10 mouse cellular contexts compared by ENCODE assay signal in genomic region chr10:19518763-19519162, GRCm38 (mm10).
DNase-seq lines count a peak whose midpoint lies in the region; ATAC-seq and TF ChIP-seq lines count a peak whose summit lies in the region.
"Had no signal": no experiment of that assay in that cellular context is flagged by ENCODE, and none has a peak within 500 bp of the region (broad histone marks: within the 10 kb centered on the region; RNA-seq: fewer than 3 reads in every experiment).

No protein-coding gene starts in this region.

- WGBS in embryonic facial prominence, embryonic 11.5 days: 9% methylated on average over 6 of the region's 6 CpGs
- WGBS in embryonic facial prominence, embryonic 10.5 days: 10% methylated on average over 6 of the region's 6 CpGs
- 10% methylated on average over 6 of the region's 6 CpGs for whole genome bisulfite sequencing in liver, postnatal 0 days (ENCODE audit: insufficient replicate concordance)

- DNase-seq in embryonic facial prominence, embryonic 11.5 days (ENCODE audit: low spot score): peak; percentile 73
- no peak for DNase-seq in embryonic facial prominence, embryonic 10.5 days (ENCODE audit: low spot score)
- no peak for DNase-seq in liver, postnatal 0 days
- no peak for DNase-seq in liver
- peak; percentile 28 for DNase-seq in T-cell, adult 2 months (ENCODE audit: low spot score)
- DNase-seq in naive thymus-derived CD4-positive, alpha-beta T cell, adult 2 months (ENCODE audit: low read depth): peak; percentile 84
- DNase-seq in testis, postnatal 10 days (ENCODE audit: low spot score): no peak
- DNase-seq in layer of hippocampus, adult 9-11 months: no peak

- H3K4me3 ChIP-seq in embryonic facial prominence, embryonic 11.5 days (ENCODE audit: low read depth, low read length): no peak overlapping the region
- no peak overlapping the region for H3K4me3 ChIP-seq in embryonic facial prominence, embryonic 10.5 days
- no peak overlapping the region for H3K4me3 ChIP-seq in liver, postnatal 0 days (ENCODE audit: low read depth, low read length)
- H3K4me3 ChIP-seq: embryonic facial prominence, embryonic 15.5 days; limb, embryonic 13.5 days had no signal

- no peak overlapping the region for H3K4me2 ChIP-seq in embryonic facial prominence, embryonic 11.5 days (ENCODE audit: low read depth, low read length)
- H3K4me2 ChIP-seq in liver, postnatal 0 days (ENCODE audit: low read depth, low read length): no peak overlapping the region
- H3K4me2 ChIP-seq: embryonic facial prominence, embryonic 15.5 days; limb, embryonic 13.5 days had no signal

- H3K27me3 ChIP-seq in embryonic facial prominence, embryonic 11.5 days (ENCODE audit: control insufficient read depth, insufficient read depth, low read length): no peaks in the 10 kb centered on the region
- no peaks in the 10 kb centered on the region for H3K27me3 ChIP-seq in embryonic facial prominence, embryonic 10.5 days (replicated peaks; ENCODE audit: low read depth, poor library complexity, severe bottlenecking)
- H3K27me3 ChIP-seq in liver, postnatal 0 days (ENCODE audit: insufficient read depth, low read length): no peaks in the 10 kb centered on the region
- H3K27me3 ChIP-seq: embryonic facial prominence, embryonic 15.5 days; limb, embryonic 13.5 days had no signal

- TF ChIP-seq EP300 in liver, postnatal 0 days (IDR thresholded peaks at IDR 0.05; ENCODE audit: low read depth): no peak

- H3K36me3 ChIP-seq in embryonic facial prominence, embryonic 11.5 days (replicated peaks; ENCODE audit: control insufficient read depth, insufficient read depth, low read depth, low read length): no peaks in the 10 kb centered on the region
- H3K36me3 ChIP-seq in embryonic facial prominence, embryonic 10.5 days (replicated peaks): no peaks in the 10 kb centered on the region
- H3K36me3 ChIP-seq in liver, postnatal 0 days (replicated peaks; ENCODE audit: insufficient read depth, low read length): no peaks in the 10 kb centered on the region
- H3K36me3 ChIP-seq: embryonic facial prominence, embryonic 15.5 days; limb, embryonic 13.5 days had no signal

- H3K9ac ChIP-seq in embryonic facial prominence, embryonic 11.5 days (replicated peaks; ENCODE audit: low read length): no peak overlapping the region
- no peak overlapping the region for H3K9ac ChIP-seq in liver, postnatal 0 days (replicated peaks)
- H3K9ac ChIP-seq: embryonic facial prominence, embryonic 15.5 days; limb, embryonic 13.5 days had no signal

- H3K9me3 ChIP-seq in embryonic facial prominence, embryonic 11.5 days (replicated peaks; ENCODE audit: control insufficient read depth, low read length): no peaks in the 10 kb centered on the region
- no peaks in the 10 kb centered on the region for H3K9me3 ChIP-seq in embryonic facial prominence, embryonic 10.5 days
- H3K9me3 ChIP-seq in liver, postnatal 0 days (ENCODE audit: low read length): 0 out of 2 replicates have a peak, but pooled peaks cover 3% of the 10 kb centered on the region
- H3K9me3 ChIP-seq: embryonic facial prominence, embryonic 15.5 days; limb, embryonic 13.5 days had no signal

- no peak for ATAC-seq in embryonic facial prominence, embryonic 11.5 days (replicated peaks; ENCODE audit: insufficient number of reproducible peaks, low FRiP score, low TSS enrichment, low read depth)
- no peak for ATAC-seq in liver, postnatal 0 days

- no peak overlapping the region for H3K27ac ChIP-seq in embryonic facial prominence, embryonic 11.5 days (replicated peaks; ENCODE audit: low read depth, low read length)
- no peak overlapping the region for H3K27ac ChIP-seq in embryonic facial prominence, embryonic 10.5 days (replicated peaks)
- H3K27ac ChIP-seq in liver, postnatal 0 days (ENCODE audit: low read depth): no peak overlapping the region
- H3K27ac ChIP-seq: embryonic facial prominence, embryonic 15.5 days; limb, embryonic 13.5 days had no signal

- peak; percentile 84 for TF ChIP-seq CTCF in liver, postnatal 0 days (IDR thresholded peaks at IDR 0.05; ENCODE audit: low read depth)

- no peaks in the 10 kb centered on the region for H3K4me1 ChIP-seq in embryonic facial prominence, embryonic 11.5 days (ENCODE audit: control insufficient read depth, insufficient read depth, low read length)
- no peaks in the 10 kb centered on the region for H3K4me1 ChIP-seq in embryonic facial prominence, embryonic 10.5 days
- 0 out of 2 replicates have a peak, but pooled peaks cover 4% of the 10 kb centered on the region for H3K4me1 ChIP-seq in liver, postnatal 0 days (ENCODE audit: insufficient read depth)
- H3K4me1 ChIP-seq: embryonic facial prominence, embryonic 15.5 days had no signal

Comparison
In these comparisons a context has a peak if more than half of its experiments do, and no peak if none do; other contexts are left out.
1. DNase-seq: peak in embryonic facial prominence, embryonic 11.5 days (single experiment), T-cell, adult 2 months (single experiment) and naive thymus-derived CD4-positive, alpha-beta T cell, adult 2 months (single experiment); none in embryonic facial prominence, embryonic 10.5 days (single experiment), liver, postnatal 0 days (single experiment), liver (single experiment), testis, postnatal 10 days (single experiment) and layer of hippocampus, adult 9-11 months (single experiment).